Mouse (Mus musculus) myocyte (in vitro differentiated cells): ENCODE data around the gene Crtap.

Experiments
- CEBPB ChIP-seq: IDR thresholded peaks from 2 replicates; pipeline ENCODE4 v1.6.1; 2011; ENCODE audit warnings: mild to moderate bottlenecking, moderate library complexity; ENCODE audit not compliant: poor library complexity, insufficient read depth, severe bottlenecking
- E2F4 ChIP-seq: IDR thresholded peaks from one replicate; pipeline ENCODE4 v1.6.1; 2011; ENCODE audit warnings: mild to moderate bottlenecking, control low read depth, moderate library complexity; ENCODE audit not compliant: insufficient read depth
- MAX ChIP-seq: IDR thresholded peaks from one replicate; pipeline ENCODE4 v1.6.1; 2011; ENCODE audit warnings: low read depth, mild to moderate bottlenecking, control low read depth
- MYOD1 ChIP-seq, 3 experiments: IDR thresholded peaks; one replicate each; pipeline ENCODE4 v1.6.1; 2011; ENCODE audit warnings: control low read depth in 2 of 3, low read depth in 2 of 3, mild to moderate bottlenecking in 2 of 3, moderate library complexity in 1 of 3; ENCODE audit not compliant: insufficient read length in 2 of 3, control insufficient read depth in 1 of 3
- MYOG ChIP-seq, 3 experiments: IDR thresholded peaks; one replicate each; pipeline ENCODE4 v1.6.1; 2011; ENCODE audit warnings: control low read depth in 2 of 3, low read depth in 2 of 3, mild to moderate bottlenecking in 2 of 3; ENCODE audit not compliant: insufficient read length in 2 of 3, control insufficient read depth in 1 of 3, insufficient read depth in 1 of 3
- POLR2A ChIP-seq: IDR thresholded peaks from one replicate; pipeline ENCODE4 v1.6.1; 2011; ENCODE audit warnings: low read depth, mild to moderate bottlenecking, control low read depth, moderate library complexity; ENCODE audit not compliant: insufficient read length
- POLR2AphosphoS2 ChIP-seq: IDR thresholded peaks from one replicate; pipeline ENCODE4 v1.6.1; 2011; ENCODE audit warnings: low read depth, control low read depth; ENCODE audit not compliant: insufficient read length
- REST ChIP-seq: IDR thresholded peaks from one replicate; pipeline ENCODE4 v1.6.1; 2011; ENCODE audit warnings: mild to moderate bottlenecking, control low read depth, moderate library complexity; ENCODE audit not compliant: insufficient read depth, insufficient read length
- SRF ChIP-seq: IDR thresholded peaks from one replicate; pipeline ENCODE4 v1.6.1; 2011; ENCODE audit warnings: low read depth; ENCODE audit not compliant: control insufficient read depth, insufficient read length

- TF ChIP-seq MAX = no peak
- TF ChIP-seq POLR2A = no peak
- TF ChIP-seq CEBPB = no peak
- no peak for TF ChIP-seq E2F4
- no peak for TF ChIP-seq MYOD1 (IDR thresholded peaks at IDR 0.05; ENCODE audit: control insufficient read depth in 1 of 3, insufficient read length in 2 of 3, low read depth in 2 of 3)
- TF ChIP-seq SRF = no peak
- TF ChIP-seq REST = no peak
- TF ChIP-seq POLR2AphosphoS2 = no peak
- TF ChIP-seq MYOG (IDR thresholded peaks at IDR 0.05; ENCODE audit: control insufficient read depth in 1 of 3, insufficient read depth in 1 of 3, insufficient read length in 2 of 3, low read depth in 2 of 3) = no peak
Measured at GRCm38 (mm10) chr9:114375276-114375962, 15.1 kb downstream of the Crtap start.
